Mouse (Mus musculus): ENCODE measurements around the gene Paqr4. TPM values are rescaled to one million over a fixed set of nuclear protein-coding genes. Genes with fewer than 3 reads are reported as not detected.

The Paqr4 gene
- total RNA-seq, 2 experiments from 2014 or later = 55.1 to 58.7 TPM

Other genes starting within 250 kb of the Paqr4 start
- gene Zfp213, start 176.6 kb downstream of the Paqr4 start, total RNA-seq (2021) = 1 to 10 TPM; 5.5 to 7.6 TPM
- gene Zfp13, start 141.4 kb downstream of the Paqr4 start, total RNA-seq (2021) = 10 to 100 TPM; 30.2 to 35.1 TPM
- gene Zscan10, start 140.0 kb downstream of the Paqr4 start, total RNA-seq (2021) = not detected
- under 1 TPM; 0.19 to 0.22 TPM for gene Mmp25, start 95.6 kb downstream of the Paqr4 start, total RNA-seq (2021)
- gene Bicdl2, start 80.4 kb downstream of the Paqr4 start, total RNA-seq (2021) = not detected
- 100 to 1,000 TPM; 119 to 129 TPM for gene Hcfc1r1, start 67.3 kb downstream of the Paqr4 start, total RNA-seq (2021)
- gene Thoc6, start 67.0 kb downstream of the Paqr4 start, total RNA-seq (2021) = 10 to 100 TPM in 1 of 2 experiments, 1 to 10 TPM in 1; 9.0 to 10.1 TPM
- 1 to 10 TPM; 5.8 to 8.8 TPM for gene Tnfrsf12a, start 63.4 kb downstream of the Paqr4 start, total RNA-seq (2021)
- not detected for gene Cldn6, start 61.6 kb downstream of the Paqr4 start, total RNA-seq (2021)
- gene Cldn9, start 56.8 kb downstream of the Paqr4 start, total RNA-seq (2021) = not detected
- gene 1520401A03Rik, start 18.1 kb downstream of the Paqr4 start, total RNA-seq (2021) = under 1 TPM; 0.17 to 0.61 TPM
- 1 to 10 TPM; 2.7 to 3.7 TPM for gene Pkmyt1, start 14.5 kb downstream of the Paqr4 start, total RNA-seq (2021)
- under 1 TPM; 0.28 to 0.49 TPM for gene Kremen2, start 5.0 kb upstream of the Paqr4 start, total RNA-seq (2021)
- gene Flywch1, start 30.7 kb upstream of the Paqr4 start, total RNA-seq (2021) = 100 to 1,000 TPM; 263 to 298 TPM
- 10 to 100 TPM; 11.3 to 18.4 TPM for gene Flywch2, start 45.2 kb upstream of the Paqr4 start, total RNA-seq (2021)
- 100 to 1,000 TPM; 400 to 605 TPM for gene Srrm2, start 49.7 kb upstream of the Paqr4 start, total RNA-seq (2021)
- 100 to 1,000 TPM; 381 to 387 TPM for gene Elob, start 88.3 kb upstream of the Paqr4 start, total RNA-seq (2021)
- gene Prss33, start 95.2 kb upstream of the Paqr4 start, total RNA-seq (2021) = not detected
- not detected for gene Prss32, start 103.0 kb upstream of the Paqr4 start, total RNA-seq (2021)
- 1 to 10 TPM; 1.8 to 2.0 TPM for gene Prss41, start 103.3 kb upstream of the Paqr4 start, total RNA-seq (2021)
- gene Prss21, start 127.2 kb upstream of the Paqr4 start, total RNA-seq (2021) = not detected
- gene Dcpp1, start 140.0 kb upstream of the Paqr4 start, total RNA-seq (2021) = not detected
- not detected for gene Dcpp2, start 140.0 kb upstream of the Paqr4 start, total RNA-seq (2021)
- not detected for gene Dcpp3, start 176.6 kb upstream of the Paqr4 start, total RNA-seq (2021)
- gene Sbp, start 200.8 kb upstream of the Paqr4 start, total RNA-seq (2021) = not detected
- not detected for gene Sbpl, start 214.4 kb upstream of the Paqr4 start, total RNA-seq (2021)
- gene Prss30, start 239.7 kb upstream of the Paqr4 start, total RNA-seq (2021) = under 1 TPM in 1 of 2 experiments, not detected in 1; 0.23 TPM

Measured in layer of hippocampus, postnatal 25 days (tissue).